Mouse (Mus musculus) myocyte (in vitro differentiated cells): ENCODE results near the gene Slc30a7.

ENCODE experiments used
- POLR2A ChIP-seq: IDR thresholded peaks from one replicate; pipeline ENCODE4 v1.6.1; 2011; ENCODE audit warnings: low read depth, mild to moderate bottlenecking, control low read depth, moderate library complexity; ENCODE audit not compliant: insufficient read length
- POLR2AphosphoS2 ChIP-seq: IDR thresholded peaks from one replicate; pipeline ENCODE4 v1.6.1; 2011; ENCODE audit warnings: low read depth, control low read depth; ENCODE audit not compliant: insufficient read length
- TCF3 ChIP-seq: IDR thresholded peaks from one replicate; pipeline ENCODE4 v1.6.1; 2011; ENCODE audit warnings: low read depth, control low read depth; ENCODE audit not compliant: insufficient read length

GRCm38 (mm10) chr3:115905067-115905466 lies 102.1 kb downstream of the Slc30a7 start:
- TF ChIP-seq TCF3 (no peak), POLR2AphosphoS2 (no peak), POLR2A (no peak)
